Mouse (Mus musculus) megakaryocyte, embryonic 14.5 days (primary cell): Measurements from ENCODE around the gene Wnt9a.

ENCODE experiments used
- FLI1 ChIP-seq: IDR thresholded peaks from 2 replicates; pipeline ENCODE4 v1.6.1; 2012; ENCODE audit warnings: low read length, inconsistent platforms, mixed read lengths
- GATA1 ChIP-seq: IDR thresholded peaks from 3 replicates; pipeline ENCODE4 v1.6.1; 2012; ENCODE audit warnings: mixed read lengths, low read length, inconsistent platforms, borderline replicate concordance

DNA sequence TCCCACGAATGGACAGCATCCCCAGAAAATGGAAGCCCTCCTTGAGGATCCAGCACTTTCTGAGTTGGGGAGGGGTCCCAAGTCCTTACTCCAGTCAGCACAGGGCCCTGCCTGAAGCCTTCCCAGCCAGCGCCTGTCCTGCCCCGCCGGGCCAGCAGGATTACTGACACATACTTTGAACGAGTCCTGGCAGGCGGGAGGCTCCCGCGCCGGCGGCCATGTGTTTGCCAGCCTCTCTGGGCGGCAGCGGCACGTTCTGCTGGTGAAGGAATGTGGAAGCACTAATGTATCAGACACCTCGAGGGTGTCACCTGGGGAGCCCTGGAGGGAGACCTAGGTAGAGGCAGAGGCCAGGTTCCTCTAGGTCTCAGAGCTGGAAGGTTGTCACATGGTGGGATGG is 22.6 kb upstream of the Wnt9a start:
- TF ChIP-seq GATA1 (no peak), FLI1 (no peak)
